Mouse (Mus musculus) skeletal muscle tissue, adult 2 months (tissue): ENCODE data around the gene Mrpl23.

Experiments
- DNase-seq: peaks from one replicate; pipeline ENCODE4 v3.0.0-alpha.2; 2012; ENCODE audit warnings: low read depth, low spot score

Gene Mrpl23

DNA sequence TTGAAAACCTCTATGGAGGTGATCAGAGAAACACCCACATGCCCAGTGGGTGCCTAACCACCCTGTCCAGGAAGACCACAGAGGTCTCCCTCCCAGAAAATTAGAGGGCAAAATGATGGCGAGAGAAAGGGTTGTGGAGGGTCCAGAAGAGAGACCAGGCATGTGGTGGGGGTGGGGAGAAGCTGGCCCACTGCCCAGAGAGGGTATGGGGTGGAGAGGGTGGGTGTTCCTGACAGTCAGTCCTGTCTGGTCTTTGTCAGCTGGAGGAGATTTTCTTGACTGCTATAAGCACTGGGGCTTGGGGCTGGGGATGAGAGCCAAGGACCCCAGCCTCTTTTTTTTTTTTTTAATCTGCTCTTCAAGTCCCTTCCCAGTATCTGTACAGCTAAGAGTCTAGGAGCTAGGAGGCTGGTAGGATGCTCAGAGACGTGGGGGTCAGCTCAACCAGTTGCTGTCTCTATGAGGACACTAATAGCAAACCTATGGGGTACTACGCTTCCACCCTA is 41.7 kb downstream of the Mrpl23 start:
- no peak for DNase-seq

DNA sequence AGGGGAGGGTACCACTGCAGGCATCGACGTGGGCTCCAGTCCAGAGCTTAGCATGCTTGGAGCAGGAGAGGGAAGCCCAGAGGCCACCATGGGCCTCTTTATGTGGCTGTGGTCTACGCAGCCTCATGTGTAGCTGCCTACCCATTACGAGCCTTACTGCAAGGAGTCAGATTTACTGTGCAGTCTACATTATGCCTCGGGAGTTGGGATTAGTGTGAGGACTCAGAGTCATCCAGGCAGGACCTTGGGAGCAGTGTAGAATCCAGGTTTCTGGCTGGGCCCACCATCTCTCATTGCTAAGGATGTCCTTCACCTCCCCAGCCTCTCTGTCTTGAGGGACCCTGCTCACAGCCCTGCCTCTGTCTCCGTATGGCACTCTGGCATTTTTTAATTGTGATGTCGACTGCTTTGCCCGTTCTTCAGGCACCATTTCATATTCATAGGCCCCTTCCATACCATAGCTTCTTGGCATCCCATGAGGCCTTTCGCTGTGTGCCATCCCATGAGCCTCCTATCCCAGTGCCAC is 42.4 kb downstream of the Mrpl23 start:
- no peak for DNase-seq

DNA sequence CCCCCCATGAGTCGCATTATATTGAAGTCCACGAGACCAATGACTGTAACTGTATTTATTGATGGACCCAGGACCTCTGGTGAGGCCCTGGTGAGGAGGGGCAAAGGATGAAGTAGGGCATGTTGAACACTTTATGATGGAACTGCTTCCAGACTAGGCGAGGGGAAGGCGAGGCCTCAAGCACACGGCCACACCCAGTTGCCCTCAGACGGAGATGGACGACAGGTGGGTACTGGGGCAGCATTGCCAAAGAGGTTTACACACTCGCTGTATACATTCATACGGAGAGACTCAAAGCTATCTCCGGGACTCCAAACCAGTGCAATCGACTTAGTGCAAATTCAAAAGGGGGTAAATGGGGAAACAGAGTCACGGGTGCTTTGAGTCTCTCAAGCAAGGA is 43.0 kb downstream of the Mrpl23 start:
- no peak for DNase-seq

DNA sequence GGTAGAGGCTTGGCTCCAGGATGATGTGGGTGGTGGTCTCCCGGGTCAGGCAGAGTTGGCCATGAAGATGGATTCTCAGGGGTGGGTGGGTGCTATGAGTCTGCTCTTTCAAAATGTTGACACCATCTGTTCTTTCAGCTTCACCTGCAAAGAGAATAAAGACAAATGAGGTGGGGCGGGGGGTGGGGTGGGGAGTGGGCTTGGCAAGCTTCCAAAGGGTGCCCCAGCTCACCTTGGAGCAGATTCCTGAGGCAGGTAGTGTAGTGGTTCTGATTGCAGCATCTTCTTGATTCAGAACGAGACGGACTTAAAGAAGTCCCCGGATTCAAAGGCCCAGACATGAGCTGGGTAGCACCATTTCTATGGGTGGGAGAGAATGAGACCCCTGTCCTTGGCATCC is 43.5 kb downstream of the Mrpl23 start:
- DNase-seq, result no peak

DNA sequence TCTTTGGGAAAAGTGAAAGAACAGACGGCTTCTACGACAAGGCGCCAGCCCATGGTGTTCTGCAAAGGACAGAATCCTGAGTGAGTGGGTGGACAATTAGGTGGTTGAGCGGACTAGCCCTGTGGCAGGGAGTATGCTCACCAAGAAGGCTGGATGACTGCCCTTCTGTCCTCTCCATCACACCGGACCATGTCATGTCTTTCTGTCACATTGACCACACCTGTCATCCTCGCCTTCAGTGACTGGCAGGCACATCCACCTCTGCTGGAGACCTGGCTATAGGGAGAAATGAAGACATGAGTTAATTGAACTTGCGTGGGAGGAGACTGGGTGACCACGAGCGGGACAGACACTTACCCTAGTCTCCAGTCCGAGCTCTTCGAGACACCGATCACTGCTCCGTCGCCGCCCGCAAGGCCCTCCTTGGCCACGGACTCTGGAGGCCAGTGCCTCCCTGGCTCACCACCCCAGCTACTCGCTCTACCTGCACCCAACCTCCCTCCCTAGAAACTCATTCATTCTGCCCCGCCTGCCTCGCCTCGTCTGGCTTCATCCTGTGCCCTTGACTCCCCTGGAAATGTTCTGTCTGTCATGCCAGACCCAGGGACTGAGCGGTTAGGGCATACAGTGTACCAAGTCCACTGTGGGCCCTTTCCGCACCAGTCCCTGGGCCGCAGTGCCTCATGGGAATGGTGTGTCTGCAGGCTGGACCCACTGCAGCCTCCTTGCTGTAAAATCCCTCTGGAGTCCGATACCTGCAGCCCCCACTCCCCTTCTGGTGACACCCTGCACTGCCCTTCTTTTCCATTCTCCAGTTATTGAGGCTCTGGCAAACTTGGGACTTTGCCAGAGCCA is 44.2 kb downstream of the Mrpl23 start:
- no peak for DNase-seq

DNA sequence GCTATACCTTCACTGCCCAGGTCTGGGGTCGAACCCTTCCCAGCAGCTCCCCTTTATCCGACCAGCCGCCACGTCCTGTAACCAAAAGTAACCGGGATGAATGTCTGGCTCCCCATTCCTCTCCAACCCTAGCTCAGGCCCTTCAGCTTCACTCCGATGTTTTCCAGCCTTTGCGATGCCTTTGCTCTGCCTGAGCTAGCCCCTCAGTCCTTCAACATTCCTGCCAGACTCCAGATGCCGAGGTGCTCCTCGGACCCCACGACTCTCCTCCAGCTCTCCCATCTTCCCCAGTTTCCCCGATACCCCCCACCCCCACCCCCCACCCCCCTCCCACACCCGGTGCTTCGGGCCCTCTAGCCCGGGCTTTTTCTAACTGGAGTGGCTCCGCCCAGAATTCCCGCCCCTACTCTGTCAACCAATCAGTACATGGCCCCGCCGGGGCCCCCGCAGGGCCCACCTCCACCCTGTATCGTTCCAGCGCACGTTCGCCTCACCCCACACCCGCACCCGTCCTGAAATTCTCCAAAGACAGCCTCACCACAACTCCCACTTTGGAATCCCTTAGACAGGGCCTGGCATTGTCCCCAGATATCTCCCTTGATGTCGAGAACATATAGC is 45.4 kb downstream of the Mrpl23 start:
- DNase-seq, result no peak

DNA sequence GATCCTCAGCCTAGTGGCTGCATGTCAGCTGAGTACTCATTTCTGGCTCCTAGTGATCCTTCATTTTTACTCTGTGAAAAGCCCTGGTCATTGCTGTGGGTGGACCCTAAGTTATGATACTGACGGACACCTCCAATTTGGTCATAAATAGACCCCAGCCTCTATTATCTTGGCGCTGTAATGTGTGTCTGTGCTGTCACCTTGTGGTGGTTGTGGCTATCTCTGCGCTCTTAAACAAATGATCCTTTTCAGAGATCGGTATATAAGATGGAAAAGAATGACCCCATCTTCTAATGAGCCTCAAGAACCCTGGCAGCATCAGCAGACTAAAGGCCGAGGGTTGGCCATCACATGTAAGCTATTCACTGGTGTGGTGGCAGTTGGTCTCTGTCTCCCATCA is 46.6 kb downstream of the Mrpl23 start:
- no peak for DNase-seq

DNA sequence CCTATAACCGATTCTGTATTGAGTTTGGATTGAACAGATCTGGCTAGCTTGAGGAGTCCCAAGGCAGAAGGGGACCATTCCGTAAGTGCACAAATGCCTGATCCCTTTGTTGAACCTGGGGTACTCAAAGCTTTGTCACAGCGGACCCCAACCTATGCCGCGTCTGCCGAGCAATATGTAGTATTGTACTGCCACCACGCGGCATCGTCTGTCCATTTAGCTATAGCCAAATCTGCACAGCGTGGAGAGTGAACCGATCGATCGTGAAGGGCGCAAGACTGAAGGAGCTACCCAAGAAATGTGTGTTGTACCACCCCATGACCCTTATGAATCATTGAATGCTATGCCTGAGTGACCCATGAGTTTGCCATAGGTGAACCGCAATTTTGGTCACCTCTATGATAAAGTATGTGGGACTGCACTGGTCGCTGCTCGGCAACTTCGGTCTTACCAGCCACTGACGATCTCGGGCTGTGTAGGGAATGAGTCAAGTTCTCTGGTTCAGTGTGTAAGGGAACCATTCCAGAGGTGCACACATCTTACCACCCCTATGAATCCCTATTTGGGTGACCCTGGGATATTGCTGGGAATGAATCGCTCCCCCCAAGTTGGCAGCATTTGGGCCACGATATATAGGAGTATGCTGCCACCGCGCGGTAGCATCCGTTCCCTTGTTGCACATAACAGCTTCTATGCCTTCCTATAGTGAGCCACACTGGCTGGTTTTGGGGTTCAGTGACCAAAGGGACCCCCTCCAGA is 47.8 kb downstream of the Mrpl23 start:
- DNase-seq, result no peak

DNA sequence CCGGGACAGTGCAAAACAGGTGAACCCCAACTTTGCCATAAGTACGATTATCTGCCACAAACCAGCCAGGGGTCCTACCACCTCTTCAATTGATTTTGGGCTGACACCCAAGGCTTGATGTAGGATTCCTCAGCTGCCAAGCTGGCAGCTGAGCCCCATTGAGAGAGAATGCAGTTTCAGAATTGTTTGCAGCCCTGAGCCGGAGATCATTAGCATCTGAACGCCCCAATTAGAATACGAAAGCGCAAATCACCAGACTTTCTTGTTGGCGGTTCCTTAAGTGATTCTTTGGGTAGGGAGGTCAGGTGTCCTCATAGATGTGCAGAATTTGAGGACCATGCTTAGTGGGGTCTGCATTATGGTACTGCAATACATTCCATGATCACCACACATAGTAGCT is 48.7 kb downstream of the Mrpl23 start:
- DNase-seq, result no peak

DNA sequence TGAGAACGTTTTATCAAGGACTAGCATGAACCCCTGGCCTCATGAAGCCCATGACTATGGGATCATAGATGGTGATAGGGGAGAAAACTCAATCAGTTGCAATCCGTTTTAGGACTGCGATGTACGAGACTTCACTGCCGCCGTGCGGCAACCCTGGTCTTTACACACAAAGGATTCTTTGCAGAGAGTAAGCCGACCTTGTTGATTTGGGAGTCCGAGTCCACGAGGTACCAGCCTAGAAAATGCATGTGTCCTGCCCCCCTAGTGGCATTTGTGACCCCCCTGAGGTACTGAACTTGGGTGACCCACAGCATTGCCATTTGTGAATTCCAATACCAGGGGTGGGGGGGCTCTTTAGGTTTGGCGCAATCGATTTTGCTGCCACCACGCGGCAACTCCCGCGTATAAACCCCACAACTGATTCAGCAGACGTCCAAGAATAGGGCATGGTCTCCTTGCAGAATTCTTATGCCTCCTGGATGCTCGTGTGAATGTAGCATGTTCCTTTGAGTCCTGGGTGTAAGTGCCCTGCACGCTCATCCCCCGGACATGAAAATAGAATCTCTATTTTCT is 49.3 kb downstream of the Mrpl23 start:
- DNase-seq, result no peak

DNA sequence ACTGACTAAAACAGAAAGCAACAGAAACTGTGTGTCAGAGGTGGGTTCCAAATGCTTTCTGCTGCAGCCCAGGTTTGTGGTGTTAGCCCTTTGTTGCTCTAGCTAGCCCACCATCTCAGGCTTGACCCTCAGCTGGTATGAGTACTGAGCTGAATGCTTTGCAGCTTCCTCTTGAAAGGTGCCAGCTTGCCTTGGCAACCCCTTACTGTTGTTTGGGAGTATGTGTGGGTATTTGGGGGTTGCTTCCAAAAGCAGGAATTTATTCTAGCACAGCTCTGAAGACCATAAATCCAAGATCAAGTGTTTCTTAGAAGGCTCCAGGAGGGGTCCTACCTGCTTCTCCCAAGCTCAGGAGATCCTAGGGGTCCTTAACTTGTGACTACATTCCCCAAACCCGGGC is 52.4 kb downstream of the Mrpl23 start:
- no peak for DNase-seq

DNA sequence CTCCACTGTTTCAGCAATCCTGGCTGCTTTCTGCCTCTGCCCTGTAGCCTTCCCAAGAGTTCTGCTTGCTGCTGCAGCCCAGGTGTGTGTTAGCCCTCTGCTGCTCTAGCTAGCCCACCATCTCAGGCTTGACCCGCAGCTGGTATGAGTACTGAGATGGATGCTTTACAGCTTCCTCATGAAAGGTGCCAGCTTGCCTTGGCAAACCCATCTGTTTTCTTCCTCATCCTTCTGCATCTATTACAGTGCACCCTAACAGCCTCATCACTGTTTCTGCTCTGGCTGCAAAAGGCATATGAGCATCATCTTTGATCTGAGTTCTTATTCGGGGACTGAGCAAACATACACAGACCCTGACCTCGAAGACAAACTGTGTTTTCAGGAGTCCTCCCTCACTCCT is 53.4 kb downstream of the Mrpl23 start:
- DNase-seq, result no peak

DNA sequence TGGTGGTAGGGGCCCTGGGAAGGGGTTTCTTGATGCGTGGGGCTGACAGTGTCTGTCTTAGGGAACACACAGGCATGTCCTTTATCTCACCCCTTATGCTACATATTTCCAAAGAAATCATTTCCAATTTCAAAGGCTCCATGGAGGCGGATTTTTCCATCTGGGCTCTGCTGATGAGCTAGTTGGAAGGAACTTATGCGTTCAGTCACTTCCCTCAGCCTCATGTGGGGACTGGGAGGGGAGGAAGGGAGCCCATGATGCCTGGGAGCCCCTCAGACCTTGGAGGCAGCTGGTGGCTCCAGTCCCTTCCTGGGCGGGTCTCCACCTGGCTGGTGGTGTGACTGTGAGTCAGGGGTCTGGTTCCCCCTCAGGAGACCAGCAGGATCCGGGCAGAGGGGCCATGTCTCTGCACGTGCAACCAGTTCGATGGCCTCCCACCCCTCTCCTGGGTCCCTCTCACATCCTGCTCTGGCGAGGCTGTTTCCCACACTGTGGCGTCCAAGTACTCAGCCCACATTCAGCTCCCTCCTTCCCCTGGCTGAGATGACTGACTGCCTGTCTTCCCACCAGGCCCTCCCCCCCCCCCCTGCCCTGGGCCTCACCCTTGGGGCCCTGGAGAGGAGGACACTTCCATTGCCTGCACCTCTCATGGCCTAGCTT is 55.9 kb downstream of the Mrpl23 start:
- no peak for DNase-seq
